Mouse (Mus musculus): ENCODE data around the gene Ssc4d. TPM values are rescaled to one million over a fixed set of nuclear protein-coding genes. Genes with fewer than 3 reads are reported as not detected.
A peak's percentile ranks its signal among the peaks of the same experiment; 100 is the strongest.

Gene Ssc4d
- polyA plus RNA-seq, 1 experiment, result 6.3 TPM

DNA sequence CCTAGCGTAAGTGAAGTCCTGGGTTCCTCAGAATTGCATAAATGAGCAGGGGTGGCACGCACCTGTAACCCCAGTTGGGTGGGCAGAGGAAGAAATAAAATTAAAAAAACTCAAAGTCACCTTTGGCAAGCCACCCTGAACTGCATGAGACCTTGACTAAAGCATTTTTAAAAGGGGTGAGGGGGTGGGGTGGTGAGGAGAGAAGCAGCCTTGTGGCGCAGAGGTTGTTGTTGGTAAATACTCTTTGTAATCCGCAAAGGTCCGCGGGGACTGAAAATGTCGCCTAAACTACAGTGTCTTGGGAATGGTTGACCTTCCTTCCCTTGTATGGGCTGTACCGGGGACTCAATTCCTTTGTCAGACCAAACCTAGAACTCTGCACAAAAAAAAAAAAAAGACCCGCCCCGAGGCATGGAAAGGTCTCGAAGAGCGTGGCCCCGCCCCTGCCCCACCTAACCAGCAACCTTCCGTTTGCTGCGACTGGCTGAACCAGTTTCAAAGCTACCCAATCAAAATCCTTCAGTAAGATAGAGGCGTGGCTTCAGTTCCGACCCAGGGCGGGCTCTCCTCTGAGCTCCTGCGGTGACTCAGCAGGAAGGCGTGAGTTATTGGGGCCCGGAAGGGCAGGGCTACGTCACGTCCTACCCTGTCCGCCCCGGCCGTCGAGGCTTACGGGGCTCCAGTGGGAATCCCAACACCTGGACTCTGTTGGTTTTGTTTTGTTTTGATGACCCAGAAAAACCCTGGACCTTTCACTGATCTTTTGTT, 16.9 kb downstream of the Ssc4d start:
- H3K27me3 ChIP-seq (ENCODE audit: control insufficient read depth, insufficient read depth, low read length, poor library complexity, severe bottlenecking), result no peaks in the 10 kb centered on the region
- H3K27ac ChIP-seq (ENCODE audit: insufficient read depth, low read length), result peak overlapping the region; percentile 100
- H3K9ac ChIP-seq (ENCODE audit: low read depth, poor library complexity, severe bottlenecking), result peak overlapping the region; percentile 79
- TF ChIP-seq EP300 (IDR thresholded peaks at IDR 0.05; ENCODE audit: insufficient read depth, low read depth, low read length), result peak; percentile 82; the same call in 1 of the 2 replicates
- no peak for TF ChIP-seq CTCF (IDR thresholded peaks at IDR 0.05; ENCODE audit: low read depth, low read length)
- TF ChIP-seq POLR2A (IDR thresholded peaks at IDR 0.05; ENCODE audit: insufficient read depth, low read length), result peak; percentile 20
- H3K4me3 ChIP-seq (ENCODE audit: low read depth, low read length), result peak overlapping the region; percentile 42
- H3K9me3 ChIP-seq (replicated peaks; ENCODE audit: control insufficient read depth, insufficient read depth, low read length, poor library complexity, severe bottlenecking), result no peaks in the 10 kb centered on the region
- no peaks in the 10 kb centered on the region for H3K36me3 ChIP-seq (ENCODE audit: control insufficient read depth, insufficient read depth, low read length, poor library complexity, severe bottlenecking)
- H3K4me1 ChIP-seq (ENCODE audit: control insufficient read depth, insufficient read depth, low read length), result peaks cover 2% of the 10 kb centered on the region

DNA sequence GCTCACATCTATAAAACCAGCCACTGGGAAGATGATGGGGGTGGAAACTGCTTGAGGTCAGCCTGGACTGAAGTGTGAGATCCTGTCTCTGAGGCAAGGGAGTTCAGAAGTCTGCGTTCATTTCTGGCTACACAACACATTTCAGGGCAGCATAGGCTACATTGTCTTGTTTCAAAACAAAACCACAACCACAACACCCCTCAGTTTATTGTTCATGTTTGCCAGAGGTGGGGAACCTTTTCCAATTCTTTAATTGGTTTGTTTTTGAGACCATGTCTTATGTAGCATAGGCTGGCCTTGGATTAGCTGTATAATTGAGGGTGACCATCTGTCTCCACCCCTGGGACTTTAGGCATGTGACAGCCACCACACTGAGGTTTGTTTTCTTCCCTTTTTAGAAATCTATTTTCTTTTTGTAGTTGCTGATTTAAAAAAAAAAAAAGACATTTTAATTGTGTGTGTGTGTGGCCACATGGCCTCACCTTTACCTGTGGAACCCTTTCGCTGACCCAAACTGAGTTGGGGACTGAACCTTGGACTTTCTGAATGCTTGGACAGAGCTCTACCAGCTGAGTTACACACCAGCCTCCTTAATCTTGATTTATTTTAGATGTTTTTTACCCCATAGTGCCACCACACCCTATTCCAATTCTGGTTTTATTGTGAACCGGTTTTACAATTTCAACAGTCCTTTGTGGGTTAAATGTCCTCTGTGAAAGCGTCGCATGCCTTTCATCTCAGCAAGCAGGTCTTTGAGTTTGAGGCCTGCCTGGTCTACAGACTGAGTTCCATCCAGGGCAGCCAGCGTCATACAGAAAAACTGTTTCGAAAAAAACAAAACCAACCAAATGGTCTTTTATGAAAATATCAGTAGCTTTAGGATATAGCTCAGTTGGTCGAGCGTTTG, 17.8 kb downstream of the Ssc4d start:
- Histone ChIP-seq H3K27me3 (ENCODE audit: control insufficient read depth, insufficient read depth, low read length, poor library complexity, severe bottlenecking) (no peaks in the 10 kb centered on the region), H3K27ac (ENCODE audit: insufficient read depth, low read length) (peak overlapping the region; percentile 100), H3K4me1 (ENCODE audit: control insufficient read depth, insufficient read depth, low read length) (peaks cover 5% of the 10 kb centered on the region), H3K9ac (ENCODE audit: low read depth, poor library complexity, severe bottlenecking) (peak overlapping the region; percentile 79), H3K9me3 (replicated peaks; ENCODE audit: control insufficient read depth, insufficient read depth, low read length, poor library complexity, severe bottlenecking) (no peaks in the 10 kb centered on the region), H3K36me3 (ENCODE audit: control insufficient read depth, insufficient read depth, low read length, poor library complexity, severe bottlenecking) (no peaks in the 10 kb centered on the region), H3K4me3 (ENCODE audit: low read depth, low read length) (peak overlapping the region; percentile 22; the same call in 1 of the 2 replicates)
- no peak for TF ChIP-seq EP300 (IDR thresholded peaks at IDR 0.05; ENCODE audit: insufficient read depth, low read depth, low read length)

DNA sequence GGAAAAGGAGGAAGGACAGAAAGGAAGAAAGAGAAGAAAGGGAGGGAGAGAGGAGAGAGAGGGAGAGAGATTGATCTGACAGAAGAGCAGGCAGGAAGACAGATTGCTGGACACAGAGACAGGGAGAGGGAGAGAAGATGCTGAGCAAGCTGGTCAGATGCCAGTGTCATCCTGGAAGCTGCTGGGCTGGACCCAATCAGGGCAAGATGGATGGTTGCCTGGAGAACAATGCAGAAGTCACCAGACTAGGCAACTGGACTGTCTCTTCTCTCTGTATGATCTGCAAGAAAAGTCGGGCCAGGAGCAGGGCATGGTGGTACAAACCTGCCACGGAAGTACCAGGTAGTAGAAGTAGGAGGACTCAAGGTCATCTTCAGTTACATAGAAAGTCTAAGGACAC, 21.5 kb downstream of the Ssc4d start:
- Histone ChIP-seq H3K27me3 (ENCODE audit: control insufficient read depth, insufficient read depth, low read length, poor library complexity, severe bottlenecking) (no peaks in the 10 kb centered on the region), H3K9ac (ENCODE audit: low read depth, poor library complexity, severe bottlenecking) (no peak overlapping the region), H3K9me3 (replicated peaks; ENCODE audit: control insufficient read depth, insufficient read depth, low read length, poor library complexity, severe bottlenecking) (no peaks in the 10 kb centered on the region), H3K4me3 (ENCODE audit: low read depth, low read length) (no peak overlapping the region), H3K4me1 (ENCODE audit: control insufficient read depth, insufficient read depth, low read length) (peaks cover 8% of the 10 kb centered on the region), H3K27ac (ENCODE audit: insufficient read depth, low read length) (peak overlapping the region; percentile 67), H3K36me3 (ENCODE audit: control insufficient read depth, insufficient read depth, low read length, poor library complexity, severe bottlenecking) (no peaks in the 10 kb centered on the region)
- TF ChIP-seq POLR2A (IDR thresholded peaks at IDR 0.05; ENCODE audit: insufficient read depth, low read length), result no peak
- no peak for TF ChIP-seq EP300 (IDR thresholded peaks at IDR 0.05; ENCODE audit: insufficient read depth, low read depth, low read length)
- no peak for TF ChIP-seq CTCF (IDR thresholded peaks at IDR 0.05; ENCODE audit: low read depth, low read length)

DNA sequence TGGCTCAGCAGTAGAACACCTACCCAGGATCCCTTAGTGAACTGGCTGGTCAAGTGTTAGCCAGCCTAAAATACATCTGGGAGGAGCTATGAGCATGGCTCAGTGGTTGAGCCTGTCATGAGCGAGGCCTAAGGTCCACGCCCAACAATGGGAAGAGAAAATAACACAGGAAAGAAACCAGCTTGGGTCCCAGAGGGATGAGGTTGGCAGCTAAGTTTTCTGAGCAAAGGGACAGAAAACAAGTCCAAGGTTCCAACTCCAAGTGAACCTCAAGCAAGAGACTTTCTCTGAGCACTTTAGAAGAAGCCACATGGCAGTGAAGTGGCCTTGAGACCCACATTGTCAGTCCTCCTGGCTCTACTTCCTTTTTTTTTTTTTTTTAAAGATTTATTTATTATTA, 22.7 kb downstream of the Ssc4d start:
- Histone ChIP-seq H3K27ac (ENCODE audit: insufficient read depth, low read length) (peak overlapping the region; percentile 99), H3K4me1 (ENCODE audit: control insufficient read depth, insufficient read depth, low read length) (peaks cover 8% of the 10 kb centered on the region), H3K9ac (ENCODE audit: low read depth, poor library complexity, severe bottlenecking) (peak overlapping the region; percentile 34), H3K9me3 (replicated peaks; ENCODE audit: control insufficient read depth, insufficient read depth, low read length, poor library complexity, severe bottlenecking) (no peaks in the 10 kb centered on the region), H3K4me3 (ENCODE audit: low read depth, low read length) (0 out of 2 replicates have a peak overlapping the region, but pooled peaks have one; percentile 8), H3K36me3 (ENCODE audit: control insufficient read depth, insufficient read depth, low read length, poor library complexity, severe bottlenecking) (no peaks in the 10 kb centered on the region), H3K27me3 (ENCODE audit: control insufficient read depth, insufficient read depth, low read length, poor library complexity, severe bottlenecking) (no peaks in the 10 kb centered on the region)
- TF ChIP-seq EP300 (IDR thresholded peaks at IDR 0.05; ENCODE audit: insufficient read depth, low read depth, low read length) (no peak), CTCF (IDR thresholded peaks at IDR 0.05; ENCODE audit: low read depth, low read length) (no peak), POLR2A (IDR thresholded peaks at IDR 0.05; ENCODE audit: insufficient read depth, low read length) (no peak)

DNA sequence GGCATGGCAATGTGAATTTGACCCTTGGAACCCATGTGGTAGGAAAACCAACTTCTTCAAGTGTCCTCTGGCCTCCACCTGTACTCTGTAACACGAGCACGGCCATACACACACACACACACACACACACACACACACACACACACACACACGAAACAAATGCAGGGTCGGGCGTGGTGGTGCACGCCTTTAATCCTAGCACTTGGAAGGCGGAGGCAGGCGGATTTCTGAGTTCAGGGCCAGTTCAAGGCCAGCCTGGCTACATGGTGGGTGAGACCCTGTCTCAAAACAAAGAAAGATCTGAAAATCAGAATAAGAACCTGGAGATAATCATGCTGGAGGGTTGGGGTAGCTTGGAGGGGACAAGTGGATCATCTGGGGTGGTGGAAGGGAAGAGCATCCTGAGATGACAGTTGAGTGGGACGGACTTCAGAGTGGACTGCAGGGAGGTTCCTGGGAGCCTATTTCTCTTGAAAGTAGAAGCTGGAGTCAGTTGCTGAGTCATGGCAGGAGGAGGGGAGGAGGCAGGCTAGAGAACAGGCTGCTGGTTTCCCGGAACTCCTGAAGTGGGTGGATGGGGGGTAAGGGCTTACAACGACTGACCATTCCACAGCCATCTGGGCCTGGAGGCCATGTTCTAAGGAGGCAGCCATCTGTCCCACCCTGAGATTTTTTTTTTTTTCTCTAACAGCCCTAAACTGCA, 23.5 kb downstream of the Ssc4d start:
- TF ChIP-seq EP300 (IDR thresholded peaks at IDR 0.05; ENCODE audit: insufficient read depth, low read depth, low read length) (peak; percentile 94), CTCF (IDR thresholded peaks at IDR 0.05; ENCODE audit: low read depth, low read length) (no peak), POLR2A (IDR thresholded peaks at IDR 0.05; ENCODE audit: insufficient read depth, low read length) (peak; percentile 36)
- H3K9me3 ChIP-seq (replicated peaks; ENCODE audit: control insufficient read depth, insufficient read depth, low read length, poor library complexity, severe bottlenecking), result no peaks in the 10 kb centered on the region
- peaks cover 6% of the 10 kb centered on the region for H3K4me1 ChIP-seq (ENCODE audit: control insufficient read depth, insufficient read depth, low read length)
- no peaks in the 10 kb centered on the region for H3K27me3 ChIP-seq (ENCODE audit: control insufficient read depth, insufficient read depth, low read length, poor library complexity, severe bottlenecking)
- no peaks in the 10 kb centered on the region for H3K36me3 ChIP-seq (ENCODE audit: control insufficient read depth, insufficient read depth, low read length, poor library complexity, severe bottlenecking)
- H3K4me3 ChIP-seq (ENCODE audit: low read depth, low read length), result no peak overlapping the region
- H3K27ac ChIP-seq (ENCODE audit: insufficient read depth, low read length), result peak overlapping the region; percentile 99
- peak overlapping the region; percentile 34 for H3K9ac ChIP-seq (ENCODE audit: low read depth, poor library complexity, severe bottlenecking)
